Mouse (Mus musculus) lung, adult 18-20 months (tissue): Measurements from ENCODE around the gene Fam102b.

ENCODE experiments used
- DNase-seq, 2 experiments: peaks; one replicate each; pipeline ENCODE4 v3.0.0; 2022; ENCODE audit warnings: mixed read lengths in 2 of 2

Fam102b gene

GRCm38 (mm10) chr3:109010489-109011260 lies 16.7 kb downstream of the Fam102b start:
- peak; percentile 46 to 70 for DNase-seq

DNA sequence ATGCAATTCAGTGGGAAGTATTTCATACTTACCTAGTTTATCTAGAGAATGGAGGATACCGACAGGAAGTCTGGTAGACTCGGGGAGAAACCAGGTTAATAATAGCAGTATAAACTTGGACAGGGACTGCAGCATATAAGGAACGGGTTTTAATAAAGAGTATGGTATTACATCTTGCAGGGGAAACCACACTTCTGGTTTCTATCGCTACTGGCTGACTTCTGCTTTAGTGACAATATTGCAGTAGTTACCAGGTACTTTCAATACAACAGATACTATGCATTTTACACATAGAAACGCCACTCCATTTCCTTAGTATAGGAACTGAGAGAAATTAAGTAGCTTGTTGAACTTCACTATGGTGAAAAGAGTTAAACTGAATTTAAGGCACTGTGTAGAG lies 19.2 kb downstream of the Fam102b start:
- no peak for DNase-seq

DNA sequence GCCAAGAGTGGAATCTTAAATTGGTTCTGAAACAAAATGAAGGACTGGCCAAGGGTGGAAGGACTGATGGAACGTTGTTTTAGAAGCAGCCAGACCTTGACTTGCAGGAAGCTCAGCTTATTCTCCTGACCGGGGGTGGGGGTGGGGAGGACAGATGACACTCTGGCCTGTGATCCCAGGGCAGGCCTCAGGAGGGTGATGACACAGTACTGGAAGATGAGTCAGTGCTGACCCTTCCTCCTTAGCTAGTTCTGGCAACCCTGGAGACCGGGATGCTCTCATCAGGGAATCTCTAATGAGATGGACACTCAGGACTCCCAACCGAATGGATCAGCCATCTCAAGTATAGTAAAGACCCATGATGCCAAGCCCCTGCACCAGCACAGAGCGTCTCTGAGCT lies 21.6 kb downstream of the Fam102b start:
- no peak for DNase-seq

DNA sequence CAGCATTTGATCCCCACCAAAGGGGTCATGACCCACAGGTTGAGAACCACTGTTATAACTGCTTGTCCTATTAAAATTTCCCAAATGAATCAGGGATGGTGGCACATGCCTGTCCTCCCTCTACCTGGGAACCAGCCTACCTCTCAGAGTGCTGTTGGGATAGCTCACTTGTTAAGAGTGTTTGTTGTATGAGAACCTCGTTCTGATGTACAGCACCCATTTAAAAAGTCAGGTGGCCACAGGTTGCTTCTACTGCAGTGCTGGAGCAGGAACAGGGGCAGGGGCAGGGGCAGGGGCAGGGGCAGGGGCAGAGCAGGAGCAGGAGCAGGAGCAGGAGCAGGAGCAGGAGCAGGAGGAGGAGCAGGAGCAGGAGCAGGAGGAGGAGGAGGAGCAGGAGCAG lies 28.2 kb downstream of the Fam102b start:
- no peak for DNase-seq

GRCm38 (mm10) chr3:108997762-108998161 lies 29.6 kb downstream of the Fam102b start:
- DNase-seq, result peak; percentile 35 to 44

GRCm38 (mm10) chr3:108997284-108997683 lies 30.1 kb downstream of the Fam102b start:
- peak; percentile 20 to 57 for DNase-seq

DNA sequence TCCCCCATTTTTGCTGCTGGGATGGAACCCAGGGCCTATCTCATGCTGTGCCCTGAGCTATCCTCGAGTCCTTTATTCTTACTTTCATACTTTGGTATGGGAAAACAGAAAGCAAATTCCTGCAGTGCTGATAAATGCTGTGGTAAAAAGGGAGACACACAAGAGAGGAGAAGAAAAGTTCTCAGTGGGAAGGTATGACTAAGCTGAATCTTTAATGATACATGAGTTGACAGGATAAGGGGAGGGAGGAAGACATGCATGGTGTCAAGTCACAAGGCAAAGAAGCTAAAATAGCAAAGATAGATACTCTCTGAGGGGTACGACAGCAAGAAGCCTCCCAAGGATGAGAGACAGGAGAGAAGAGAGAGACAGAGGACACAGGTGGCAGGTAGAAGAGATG lies 32.0 kb downstream of the Fam102b start:
- DNase-seq, result no peak

- DNase-seq, result no peak
Measured at GRCm38 (mm10) chr3:108994477-108994876, 32.9 kb downstream of the Fam102b start.

DNA sequence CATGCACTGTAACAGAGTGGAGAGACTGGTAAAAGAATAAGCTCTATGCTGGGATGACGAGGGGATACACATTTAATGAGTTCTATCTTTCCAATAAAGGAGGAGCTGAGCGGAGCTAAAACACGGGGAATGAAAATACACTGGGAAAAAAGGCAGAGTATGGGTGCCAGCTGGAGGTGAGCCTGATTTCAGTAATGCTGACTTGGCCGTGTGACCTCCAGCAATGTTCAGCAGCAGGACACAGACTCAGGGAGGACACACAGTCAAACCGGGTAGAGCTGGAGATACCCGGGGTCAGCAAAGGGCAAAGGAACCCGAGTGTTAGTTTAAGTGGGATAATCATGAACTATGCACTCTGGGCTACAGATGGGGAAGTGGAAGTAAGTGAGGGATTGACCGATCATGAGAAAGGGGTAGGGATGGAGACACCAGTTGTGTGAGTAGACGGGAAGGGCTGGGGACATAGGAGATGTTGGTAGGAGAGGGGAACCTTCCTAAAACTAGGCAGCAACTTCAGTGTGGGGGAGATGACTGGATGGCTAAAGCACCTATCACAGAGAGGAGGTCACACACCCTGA lies 37.3 kb downstream of the Fam102b start:
- no peak for DNase-seq

DNA sequence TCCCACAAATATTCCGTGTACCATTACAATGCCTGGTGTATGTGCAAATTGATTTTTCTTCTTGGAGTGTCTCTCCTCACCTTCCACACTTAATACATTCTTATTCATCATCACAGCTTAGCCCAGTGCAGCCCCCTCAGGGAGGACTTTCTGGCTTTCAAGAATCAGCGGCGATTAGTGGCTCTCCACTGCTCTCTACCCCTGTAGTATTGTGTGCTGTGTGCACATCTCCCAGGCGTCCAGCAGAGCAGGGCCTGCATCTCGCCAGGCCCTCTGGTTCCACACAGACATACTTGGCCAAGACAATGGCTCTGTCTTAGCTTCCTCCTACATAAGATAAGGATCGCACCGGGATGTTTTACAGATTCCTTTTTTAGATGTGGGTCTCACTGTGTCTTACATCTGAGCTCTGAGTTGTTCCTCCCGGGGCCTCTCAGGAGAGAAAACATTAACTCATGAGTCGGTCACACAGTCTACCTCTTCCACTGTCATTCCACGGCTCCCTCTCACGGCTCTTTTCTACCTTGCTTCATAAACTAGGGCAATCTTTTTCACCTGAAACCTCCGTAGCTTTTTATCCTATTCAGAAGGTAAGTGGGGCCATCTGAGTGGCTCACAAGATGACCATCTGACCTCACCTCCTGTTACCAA lies 40.3 kb downstream of the Fam102b start:
- no peak for DNase-seq

- DNase-seq, result no peak
Measured at GRCm38 (mm10) chr3:108986534-108986933, 40.9 kb downstream of the Fam102b start.

DNA sequence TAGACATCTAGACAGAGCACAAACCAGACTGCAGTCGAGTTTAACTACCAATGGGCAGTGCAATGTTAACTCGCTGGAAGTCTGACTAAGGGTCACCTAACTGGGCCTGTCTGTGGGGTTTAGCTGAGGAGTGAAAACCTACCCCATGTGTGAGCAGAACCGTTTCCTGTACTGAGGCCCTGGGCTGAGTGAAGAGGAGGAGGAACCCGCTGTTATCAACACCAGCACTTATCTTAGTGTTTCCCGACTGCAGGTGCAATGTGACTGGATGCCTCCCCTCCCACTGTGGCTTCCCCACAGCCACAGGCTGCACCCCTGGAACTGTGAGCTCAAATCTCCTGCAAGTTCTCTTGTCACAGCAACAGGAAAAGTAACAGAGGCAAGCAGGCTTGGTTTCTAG lies 43.4 kb downstream of the Fam102b start:
- no peak for DNase-seq

- DNase-seq, result no peak
Measured at GRCm38 (mm10) chr3:108981946-108982345, 45.5 kb downstream of the Fam102b start.

DNA sequence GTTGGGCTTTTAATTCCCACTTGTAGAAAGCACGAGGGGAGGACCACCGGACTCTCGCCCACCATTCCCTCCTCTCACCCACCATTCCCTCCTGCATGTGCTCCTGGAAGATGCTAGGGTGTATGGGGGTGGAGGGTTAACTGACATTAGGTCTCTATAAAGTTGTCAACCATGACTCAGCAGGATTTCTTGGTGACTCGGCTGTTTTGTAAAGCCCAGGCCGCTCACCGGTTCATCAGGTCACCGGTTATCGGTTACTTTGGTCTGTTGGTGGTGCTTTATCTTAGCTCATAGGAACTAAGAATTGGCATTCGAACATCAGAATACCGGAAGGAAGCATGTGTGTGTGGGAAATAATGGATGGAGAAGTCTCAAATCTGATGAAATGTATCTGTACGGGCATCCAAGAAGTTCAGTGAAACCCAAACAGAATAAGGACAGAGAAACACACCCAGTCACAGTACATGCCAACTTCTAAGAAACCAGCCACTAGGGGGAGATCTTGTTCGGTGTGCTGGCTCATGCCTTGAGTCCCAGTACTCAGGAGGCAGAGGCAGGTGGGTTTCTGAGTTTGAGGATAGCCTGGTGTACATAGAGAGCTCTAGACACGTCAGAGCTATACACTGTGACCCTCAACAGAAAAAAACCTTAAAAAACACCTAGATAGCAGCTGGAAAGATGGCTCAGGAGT lies 49.9 kb downstream of the Fam102b start:
- DNase-seq, result peak in 1 of 2 experiments; percentile 33

GRCm38 (mm10) chr3:108974920-108975485 lies 52.4 kb downstream of the Fam102b start:
- no peak for DNase-seq

- no peak for DNase-seq
Measured at GRCm38 (mm10) chr3:108973980-108974660, 53.3 kb downstream of the Fam102b start.

- no peak for DNase-seq
Measured at GRCm38 (mm10) chr3:108966051-108966450, 61.4 kb downstream of the Fam102b start.

GRCm38 (mm10) chr3:108964361-108965044 lies 62.9 kb downstream of the Fam102b start:
- no peak for DNase-seq

GRCm38 (mm10) chr3:108963776-108964175 lies 63.6 kb downstream of the Fam102b start:
- DNase-seq, result no peak

DNA sequence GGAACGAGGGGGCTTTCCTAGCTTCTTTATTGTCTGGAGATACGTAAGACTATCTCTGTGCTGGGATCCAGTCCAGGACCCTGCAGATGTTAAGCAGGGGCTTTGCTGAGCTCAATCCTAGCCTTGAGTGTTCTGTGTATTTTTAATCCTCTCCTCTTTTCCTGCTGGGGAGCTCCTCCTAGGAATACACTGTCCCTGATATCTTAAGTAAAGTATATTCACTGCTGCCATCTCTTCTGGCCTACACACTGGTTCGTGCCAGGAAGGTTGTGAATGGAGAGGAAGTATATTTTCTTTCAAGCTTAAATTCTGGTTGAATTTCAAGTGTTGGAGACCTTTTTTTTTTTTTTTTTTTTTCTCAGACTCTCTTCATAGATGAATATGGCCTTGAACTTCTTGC lies 64.1 kb downstream of the Fam102b start:
- no peak for DNase-seq

- DNase-seq, result no peak
Measured at GRCm38 (mm10) chr3:108961655-108962054, 65.8 kb downstream of the Fam102b start.

- peak; percentile 23 to 47 for DNase-seq
Measured at GRCm38 (mm10) chr3:108961226-108961625, 66.2 kb downstream of the Fam102b start.
